Mouse (Mus musculus) naive thymus-derived CD4-positive, alpha-beta T cell, adult 2 months (primary cell): Measurements from ENCODE around the gene Cd36.

Source experiments
- DNase-seq: peaks from one replicate; pipeline ENCODE4 v3.0.0-alpha.2; 2011; ENCODE audit warnings: low read depth

Cd36 gene

DNA sequence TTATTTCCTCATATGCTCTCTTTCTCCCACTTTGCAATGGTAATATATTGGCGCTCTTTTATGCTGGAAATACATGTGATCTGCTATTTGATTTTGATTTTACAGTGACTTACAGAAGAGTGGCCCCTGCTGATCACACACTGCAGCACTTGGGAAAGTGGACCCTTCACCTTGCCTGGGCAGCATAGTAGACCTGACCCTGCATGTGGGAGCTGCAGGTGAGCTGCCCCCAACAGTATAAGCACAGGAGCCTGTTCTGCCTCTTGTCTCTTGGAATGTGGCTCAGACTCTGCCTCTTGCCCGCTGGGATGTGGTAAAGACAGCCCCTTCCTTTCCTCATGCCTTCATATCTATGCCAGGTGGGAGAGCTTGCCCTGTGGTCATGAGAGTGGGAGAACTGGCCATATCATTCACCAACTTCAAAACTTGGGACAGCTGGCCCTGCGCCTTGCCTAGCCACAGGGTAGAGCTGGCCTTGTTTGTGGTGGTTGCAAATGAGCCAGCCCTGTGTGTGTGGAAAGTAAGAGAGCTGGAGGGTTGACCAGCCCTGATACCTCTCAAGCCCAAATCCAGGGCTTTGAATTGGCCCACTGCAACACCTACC is 81.7 kb downstream of the Cd36 start:
- DNase-seq: no peak

DNA sequence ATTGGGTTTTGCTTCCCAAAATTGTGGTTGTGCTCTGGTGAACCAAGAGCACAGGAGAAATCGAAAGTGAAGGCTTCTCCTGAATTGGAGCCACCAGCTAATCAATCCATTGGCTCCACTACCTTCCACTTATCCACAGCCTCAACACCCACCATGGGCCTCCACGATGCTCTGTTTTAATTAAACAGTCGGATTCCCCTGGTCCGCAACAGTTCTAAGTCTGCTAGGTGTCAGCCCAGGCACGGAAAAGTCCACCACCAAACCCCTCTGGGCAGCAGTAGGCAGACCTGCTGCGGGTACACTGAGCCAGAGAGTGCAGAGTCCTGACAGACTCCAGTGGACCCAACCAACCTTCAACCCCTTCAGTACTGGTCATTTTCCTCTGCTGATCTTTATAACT is 112.0 kb downstream of the Cd36 start:
- DNase-seq: peak; percentile 97

DNA sequence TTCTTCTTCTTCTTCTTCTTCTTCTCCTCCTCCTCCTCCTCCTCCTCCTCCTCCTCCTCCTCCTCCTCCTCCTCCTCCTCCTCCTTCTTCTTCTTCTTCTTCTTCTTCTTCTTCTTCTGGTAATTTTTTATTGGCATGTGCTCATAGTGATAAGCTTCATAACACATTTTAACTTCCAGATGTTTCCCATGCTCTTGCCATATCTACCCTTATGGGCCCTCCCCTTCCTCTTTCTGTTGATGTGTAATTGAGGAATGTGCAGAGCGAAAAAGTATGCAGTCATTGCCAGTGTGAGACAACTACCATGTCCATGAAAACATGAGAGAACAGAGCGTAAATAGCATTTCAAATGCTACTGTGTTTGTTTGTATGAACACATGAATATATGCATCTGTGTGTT is 118.3 kb downstream of the Cd36 start:
- no peak for DNase-seq

DNA sequence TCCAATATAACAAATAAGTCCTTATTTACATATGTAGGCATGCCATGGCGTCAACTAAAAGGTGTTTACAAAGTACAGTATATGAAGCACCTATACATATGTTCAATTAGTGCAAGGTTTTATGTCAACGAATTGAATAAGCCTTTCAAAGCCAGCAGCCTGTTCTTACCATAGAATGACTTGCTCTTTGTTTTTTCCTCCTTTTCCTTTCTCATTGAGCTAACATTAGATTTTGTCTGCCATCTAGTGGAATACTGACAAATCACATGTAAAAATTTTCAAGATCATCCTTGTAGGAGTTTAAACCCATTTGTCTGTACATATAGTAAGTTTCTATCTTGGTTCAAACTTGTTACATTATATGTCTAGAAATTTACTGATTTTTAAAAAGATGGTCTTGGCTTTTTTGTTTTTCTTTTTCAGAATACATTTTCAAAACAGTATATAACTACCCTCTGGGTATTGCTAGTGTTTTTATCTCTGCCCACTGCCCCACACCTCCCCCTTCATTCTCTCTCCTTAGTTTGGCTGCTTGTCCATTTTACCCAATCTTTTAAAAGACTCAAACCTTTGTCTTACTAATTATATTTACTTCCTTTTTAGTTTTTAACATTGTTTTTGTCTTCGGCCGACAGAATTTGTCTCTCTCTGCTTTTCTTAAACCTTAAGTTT is 122.5 kb downstream of the Cd36 start:
- DNase-seq: no peak

DNA sequence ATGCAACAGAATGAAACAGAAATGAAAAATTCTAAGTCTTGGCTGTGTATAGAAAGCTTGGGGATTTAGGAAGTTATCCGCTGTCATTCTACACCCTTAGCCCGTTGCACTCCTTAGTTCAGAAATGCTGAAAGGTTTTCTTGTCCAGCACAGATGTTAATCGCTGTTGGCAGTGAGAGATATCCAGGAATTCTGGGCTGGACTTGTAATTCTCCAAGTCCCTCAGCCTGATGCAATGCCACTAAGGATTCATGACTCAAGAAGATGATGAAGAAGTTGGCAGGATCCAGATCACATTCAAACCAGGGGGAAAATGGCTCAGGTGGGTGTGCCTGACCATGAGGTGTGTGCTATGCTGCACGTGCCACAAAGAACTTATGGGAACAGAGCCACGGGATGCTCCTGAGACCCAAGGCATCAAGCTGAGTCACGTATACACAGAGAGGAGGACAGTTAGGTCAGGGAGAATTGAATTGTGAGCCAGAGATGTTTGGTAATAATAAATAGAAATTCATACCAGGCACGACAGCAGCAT is 135.1 kb downstream of the Cd36 start:
- no peak for DNase-seq

DNA sequence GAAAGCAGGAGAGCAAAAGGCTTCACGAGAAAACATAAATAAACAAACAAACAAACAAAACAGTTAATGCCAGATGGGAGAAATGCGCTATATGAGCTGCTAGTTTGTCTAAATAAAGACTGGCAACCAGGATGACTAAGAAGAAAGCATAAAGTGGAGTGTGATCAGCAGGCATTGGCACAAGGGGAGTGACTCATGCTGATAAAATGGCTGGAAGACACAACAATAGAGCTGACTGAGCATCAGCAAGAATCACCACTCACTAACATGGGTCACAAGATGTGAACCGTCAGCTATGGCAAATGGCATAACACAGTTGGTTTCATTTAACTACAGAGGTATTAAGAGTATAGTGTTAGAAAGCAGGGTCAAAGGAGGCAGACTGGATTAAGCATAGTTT is 140.3 kb downstream of the Cd36 start:
- no peak for DNase-seq

DNA sequence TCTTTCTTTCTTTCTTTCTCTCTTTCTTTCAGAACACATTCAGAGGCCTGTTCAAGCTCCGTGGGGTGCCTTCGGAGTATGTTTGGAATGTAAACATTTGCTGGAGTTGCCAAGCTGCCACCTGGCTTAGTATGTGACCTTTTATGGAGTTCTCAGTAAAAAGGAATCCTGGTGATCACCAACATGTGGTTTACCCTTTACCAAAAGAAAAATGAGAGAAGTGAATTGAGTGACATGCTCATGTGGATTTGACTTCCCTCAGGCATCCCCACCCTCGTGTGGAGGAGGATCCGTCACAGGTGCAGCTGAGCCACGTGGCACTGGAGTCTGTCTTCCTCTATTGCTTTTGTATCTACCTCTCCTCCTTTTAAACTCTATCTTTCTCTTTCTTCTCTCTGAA is 141.5 kb downstream of the Cd36 start:
- DNase-seq: no peak

DNA sequence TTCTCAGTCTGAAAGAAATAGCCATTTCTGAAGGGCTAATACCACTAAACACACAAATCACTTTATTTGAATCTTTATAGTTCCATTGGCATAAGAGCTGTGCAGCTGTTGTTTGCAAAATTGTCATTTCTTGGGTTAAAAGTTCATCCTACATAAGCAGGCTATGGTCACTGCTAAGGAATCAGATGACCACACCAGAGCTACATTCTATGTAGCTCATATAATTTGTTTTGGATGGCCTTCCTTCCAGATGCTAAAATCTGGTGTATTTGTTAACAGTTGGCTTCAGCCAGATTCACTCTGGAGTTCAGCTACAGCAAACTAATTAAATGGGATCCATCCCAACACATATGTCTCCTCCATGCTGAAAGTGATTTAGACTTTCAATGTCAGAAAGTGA is 142.1 kb downstream of the Cd36 start:
- DNase-seq: no peak

DNA sequence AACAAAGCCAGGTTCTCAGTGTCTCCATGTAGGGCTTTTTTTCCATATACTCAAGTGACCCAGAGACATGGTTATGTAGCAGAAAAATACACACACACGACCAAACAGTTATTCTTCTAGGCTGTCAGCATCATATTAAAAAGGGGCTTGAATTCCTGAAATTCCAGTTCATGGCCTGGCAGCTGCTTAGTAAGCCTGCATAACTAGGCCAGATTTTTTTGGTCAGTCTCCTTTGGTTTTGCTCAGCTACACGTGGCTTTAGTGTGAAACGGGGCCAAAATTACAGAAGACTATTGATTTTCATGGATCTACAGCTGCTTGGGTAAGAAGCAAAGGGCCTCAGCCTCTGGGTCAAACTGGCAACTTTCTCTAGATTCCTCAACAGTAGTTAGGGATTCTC is 148.8 kb downstream of the Cd36 start:
- no peak for DNase-seq
